Mouse (Mus musculus) intestine, postnatal 0 days (tissue): ENCODE measurements around the gene Epb41l5. TPM values are rescaled to one million over a fixed set of nuclear protein-coding genes. Genes with fewer than 3 reads are reported as not detected.

Experiments used
- ATAC-seq: fragments of 200-750 bp; cut with Nextera tagmentation; 2 replicates; pipeline ENCODE4 v1.8.0; 2017; ENCODE audit warnings: mild to moderate bottlenecking, moderate TSS enrichment, moderate library complexity
- H3K27ac ChIP-seq: fragments of 300-500 bp; sonication (generic); 2 replicates; pipeline ENCODE4 v1.5.1; 2014; ENCODE audit warnings: mild to moderate bottlenecking, low read depth, low read length, moderate library complexity
- H3K27me3 ChIP-seq: fragments of 300-500 bp; sonication (generic); replicated peaks from 2 replicates; pipeline ENCODE4 v1.6.1; 2014; ENCODE audit warnings: low read length, mixed read lengths; ENCODE audit not compliant: control insufficient read depth, insufficient read depth
- H3K36me3 ChIP-seq: fragments of 300-500 bp; sonication (generic); 2 replicates; pipeline ENCODE4 v1.6.1; 2014; ENCODE audit warnings: mild to moderate bottlenecking, moderate library complexity; ENCODE audit not compliant: control insufficient read depth, insufficient read depth
- H3K4me1 ChIP-seq: fragments of 300-500 bp; sonication (generic); replicated peaks from 2 replicates; pipeline ENCODE4 v1.6.1; 2014; ENCODE audit warnings: antibody characterized with exemption, low read length, mixed read lengths; ENCODE audit not compliant: control insufficient read depth, insufficient read depth
- H3K4me2 ChIP-seq: fragments of 300-500 bp; sonication (generic); replicated peaks from 2 replicates; pipeline ENCODE4 v1.6.1; 2014; ENCODE audit warnings: low read depth, mild to moderate bottlenecking, moderate library complexity
- H3K4me3 ChIP-seq: fragments of 300-500 bp; sonication (generic); 2 replicates; pipeline ENCODE4 v1.5.1; 2014; ENCODE audit warnings: low read depth, low read length
- H3K9ac ChIP-seq: fragments of 300-500 bp; sonication (generic); 2 replicates; pipeline ENCODE4 v1.6.1; 2014; ENCODE audit warnings: mild to moderate bottlenecking, low read depth, low read length
- H3K9me3 ChIP-seq: fragments of 300-500 bp; sonication (generic); 2 replicates; pipeline ENCODE4 v1.6.1; 2016; ENCODE audit warnings: mixed run types; ENCODE audit not compliant: control insufficient read depth
- CTCF ChIP-seq: sonication (generic); IDR thresholded peaks from 2 replicates; pipeline ENCODE4 v1.5.1; 2016; ENCODE audit warnings: low read depth, mild to moderate bottlenecking, control low read depth, antibody characterized with exemption, moderate library complexity
- WGBS: fragments of 180-500 bp; shearing (Covaris S2); extraction: QIAGEN DNeasy Blood & Tissue Kit; methylation state at CpG from one replicate; pipeline ENCODE4 v1.1.7; 2014; 5-methylcytosine and 5-hydroxymethylcytosine counted together
- polyA plus RNA-seq: library from polyadenylated mRNA; unstranded; fragments of >200 nt; fragmentation: Nextera tagmentation; extraction: Ambion mirVana; gene quantifications from 2 replicates; pipeline ENCODE4 v1.2.1, GENCODE M21; 2015

The Epb41l5 gene
- polyA plus RNA-seq, 1 experiment from 2014 or later: 14.3 TPM

DNA sequence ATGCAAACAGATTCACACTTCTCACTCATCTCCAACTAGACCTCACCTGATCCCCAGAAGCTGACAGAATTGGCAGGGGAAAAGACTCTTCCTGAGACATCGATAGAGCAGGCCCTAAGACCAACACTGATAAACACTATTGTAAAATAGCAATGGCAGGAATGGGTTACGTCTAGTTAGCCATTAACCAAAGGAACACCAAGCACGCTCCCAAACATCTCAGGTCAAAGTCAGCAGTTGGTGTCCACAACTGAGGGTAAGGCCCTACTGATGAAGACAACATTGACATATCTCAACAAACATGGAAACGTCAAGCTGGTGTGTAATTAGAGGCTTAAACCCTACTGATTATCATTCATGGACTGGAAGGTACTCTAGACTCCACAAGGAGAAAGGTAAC is 83.3 kb downstream of the Epb41l5 start:
- Histone ChIP-seq H3K27ac (no peak overlapping the region), H3K9me3 (no peaks in the 10 kb centered on the region), H3K4me1 (no peaks in the 10 kb centered on the region), H3K9ac (no peak overlapping the region), H3K4me2 (no peak overlapping the region), H3K27me3 (no peaks in the 10 kb centered on the region), H3K36me3 (no peaks in the 10 kb centered on the region), H3K4me3 (no peak overlapping the region)
- TF ChIP-seq CTCF: no peak
- WGBS: 41% methylated on average over 4 of the region's 4 CpGs
- peak; percentile 49; the same call in 1 of the 2 replicates for ATAC-seq

- no peaks in the 10 kb centered on the region for H3K9me3 ChIP-seq
- H3K27ac ChIP-seq: no peak overlapping the region
- 79% methylated on average over 4 of the region's 4 CpGs for WGBS
- TF ChIP-seq CTCF: no peak
- no peak overlapping the region for H3K4me2 ChIP-seq
- H3K9ac ChIP-seq: no peak overlapping the region
- H3K4me1 ChIP-seq: no peaks in the 10 kb centered on the region
- H3K36me3 ChIP-seq: no peaks in the 10 kb centered on the region
- H3K27me3 ChIP-seq: no peaks in the 10 kb centered on the region
- no peak for ATAC-seq
- no peak overlapping the region for H3K4me3 ChIP-seq
Measured at GRCm38 (mm10) chr1:119557641-119558395, 91.0 kb downstream of the Epb41l5 start.

- Histone ChIP-seq H3K27ac (no peak overlapping the region), H3K9me3 (no peaks in the 10 kb centered on the region), H3K4me2 (no peak overlapping the region), H3K36me3 (no peaks in the 10 kb centered on the region), H3K4me3 (no peak overlapping the region), H3K9ac (no peak overlapping the region), H3K4me1 (no peaks in the 10 kb centered on the region), H3K27me3 (no peaks in the 10 kb centered on the region)
- no peak for TF ChIP-seq CTCF
- ATAC-seq: no peak
- WGBS: 64% methylated on average over 5 of the region's 5 CpGs
Measured at GRCm38 (mm10) chr1:119555651-119556050, 93.1 kb downstream of the Epb41l5 start.

DNA sequence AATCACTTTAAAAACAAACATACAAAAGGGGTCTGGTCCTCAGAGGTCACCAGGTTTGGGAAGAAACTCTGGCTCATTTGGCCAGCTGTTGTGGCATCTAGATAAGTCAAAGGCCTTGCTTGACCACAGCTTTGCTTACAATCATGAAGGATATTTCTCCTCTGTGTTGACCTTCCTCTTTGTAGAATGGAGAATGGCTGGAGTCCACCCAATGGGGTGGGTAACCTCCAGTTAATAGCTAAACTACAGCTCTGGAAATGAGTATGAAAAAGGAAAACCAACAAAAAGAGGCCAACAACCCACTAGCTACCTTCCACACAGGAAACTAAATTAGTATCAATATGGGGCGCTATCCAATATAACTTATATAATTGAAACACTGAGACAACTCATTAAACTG is 97.1 kb downstream of the Epb41l5 start:
- no peaks in the 10 kb centered on the region for H3K27me3 ChIP-seq
- H3K4me2 ChIP-seq: no peak overlapping the region
- TF ChIP-seq CTCF: no peak
- H3K36me3 ChIP-seq: no peaks in the 10 kb centered on the region
- no peak overlapping the region for H3K27ac ChIP-seq
- no peak overlapping the region for H3K9ac ChIP-seq
- no peaks in the 10 kb centered on the region for H3K4me1 ChIP-seq
- H3K4me3 ChIP-seq: no peak overlapping the region
- ATAC-seq: no peak
- WGBS: 96% methylated on average over 1 of the region's 1 CpGs
- H3K9me3 ChIP-seq: no peaks in the 10 kb centered on the region

GRCm38 (mm10) chr1:119550064-119550463 is 98.7 kb downstream of the Epb41l5 start:
- Histone ChIP-seq H3K36me3 (no peaks in the 10 kb centered on the region), H3K9ac (no peak overlapping the region), H3K27ac (no peak overlapping the region), H3K4me3 (no peak overlapping the region), H3K9me3 (no peaks in the 10 kb centered on the region), H3K4me1 (no peaks in the 10 kb centered on the region), H3K27me3 (no peaks in the 10 kb centered on the region), H3K4me2 (no peak overlapping the region)
- no peak for ATAC-seq
- no peak for TF ChIP-seq CTCF
- 96% methylated on average over 2 of the region's 2 CpGs for WGBS

DNA sequence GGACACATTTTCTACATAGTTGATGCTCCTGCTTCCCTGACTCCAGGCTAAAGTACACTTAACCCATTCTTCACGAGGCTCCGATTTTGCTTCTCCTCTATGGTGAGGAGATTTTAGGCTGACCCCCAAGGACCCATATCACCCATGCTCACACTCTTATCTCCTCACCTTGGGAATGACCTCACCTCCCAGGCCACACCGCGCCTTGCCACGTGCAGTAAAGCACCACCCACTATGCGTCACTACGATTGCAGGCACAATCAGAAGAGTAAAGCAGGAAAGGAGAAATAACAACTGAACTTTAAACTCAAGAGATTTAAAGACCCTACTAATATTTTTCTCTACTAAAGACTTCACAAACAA is 99.5 kb downstream of the Epb41l5 start:
- H3K27ac ChIP-seq: no peak overlapping the region
- WGBS: 72% methylated on average over 7 of the region's 7 CpGs
- H3K27me3 ChIP-seq: no peaks in the 10 kb centered on the region
- no peak overlapping the region for H3K9ac ChIP-seq
- no peak overlapping the region for H3K4me2 ChIP-seq
- H3K4me3 ChIP-seq: no peak overlapping the region
- H3K36me3 ChIP-seq: no peaks in the 10 kb centered on the region
- H3K4me1 ChIP-seq: no peaks in the 10 kb centered on the region
- peak; percentile 59 for ATAC-seq
- no peaks in the 10 kb centered on the region for H3K9me3 ChIP-seq
- TF ChIP-seq CTCF: no peak
